Mouse (Mus musculus) ES-Bruce4 (cell line): ENCODE data around the gene Hook2.

Experiments
- CTCF ChIP-seq: IDR thresholded peaks from one replicate; pipeline ENCODE4 v1.8.1; 2011; ENCODE audit warnings: low read depth, low read length
- EP300 ChIP-seq: IDR thresholded peaks from 2 replicates; pipeline ENCODE4 v1.6.1; 2011; ENCODE audit warnings: low read depth, low read length; ENCODE audit not compliant: insufficient read depth
- POLR2A ChIP-seq: IDR thresholded peaks from one replicate; pipeline ENCODE4 v1.8.1; 2011; ENCODE audit warnings: low read length; ENCODE audit not compliant: insufficient read depth

DNA sequence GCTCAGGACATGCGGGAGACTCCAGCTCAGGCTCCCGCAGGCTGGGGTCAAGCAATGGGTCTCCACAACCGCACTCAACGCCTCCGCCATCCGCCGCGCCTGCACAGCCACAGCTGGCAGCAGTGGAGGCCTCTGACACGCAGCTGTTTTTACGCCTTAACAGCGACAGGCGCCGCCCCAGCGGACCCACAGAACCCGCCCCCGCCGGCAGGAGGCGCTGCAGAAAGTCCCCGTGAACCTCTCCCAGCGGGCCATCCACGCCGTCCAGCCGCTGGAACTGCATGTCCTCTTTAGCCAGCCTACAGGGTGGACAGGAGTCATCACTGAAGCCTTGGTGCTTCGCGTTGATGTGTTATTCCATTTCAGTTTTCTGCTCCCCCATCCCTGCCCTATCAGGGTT lies 17.3 kb downstream of the Hook2 start:
- peak; percentile 70 for TF ChIP-seq CTCF
- no peak for TF ChIP-seq POLR2A
- no peak for TF ChIP-seq EP300
